Mouse (Mus musculus): ENCODE measurements at regions not wholly inside any gene's neighbourhood (a gene's known extent, or its start where the extent isn't known, plus 50 kb on each side); places are given as distances from the start of the nearest gene placed in this dataset.

GRCm38 (mm10) chr16:69125361-69125760 is 738.2 kb downstream of the Speer2 start:
- DNase-seq: peak; percentile 5 to 13

- peak in 1 of 2 experiments; percentile 28 for DNase-seq
Measured at GRCm38 (mm10) chr16:69105331-69105730, 758.2 kb downstream of the Speer2 start.

- no peak for DNase-seq
Measured at GRCm38 (mm10) chr16:69093083-69093482, 770.5 kb downstream of the Speer2 start.

GRCm38 (mm10) chr16:69051124-69051523 is 812.4 kb downstream of the Speer2 start:
- no peak for DNase-seq

Data from cerebellum, postnatal 25 days (tissue).